Mouse (Mus musculus) Patski (cell line): Measurements from ENCODE around the gene Gnl1. TPM values are rescaled to one million over a fixed set of nuclear protein-coding genes. Genes with fewer than 3 reads are reported as not detected.
A peak's percentile ranks its signal among the peaks of the same experiment; 100 is the strongest.
"Not testable (repeated sequence)": the region's sequence is repeated elsewhere in the genome, so short reads cannot be mapped to it uniquely, and the experiment has no call there.

ENCODE experiments used
- ATAC-seq: fragments of 100-300 bp; one replicate; pipeline ENCODE4 v1.8.0; 2021
- CTCF ChIA-PET: fragments of 350-600 bp; sonication (Branson Sonifier 250); formaldehyde crosslinking; loops from one replicate; lab custom pipeline; 2022; ENCODE audit warnings: inconsistent platforms; lab: Charles Lee
- POLR2A ChIA-PET: fragments of 350-600 bp; sonication (Branson Sonifier 250); formaldehyde crosslinking; loops from one replicate; lab custom pipeline; 2022; ENCODE audit warnings: antibody characterized with exemption, inconsistent platforms; lab: Charles Lee
- DNase-seq: peaks from one replicate; pipeline ENCODE4 v3.0.0-alpha.2; 2011; ENCODE audit warnings: low read depth, low spot score
- H3K27me3 ChIP-seq: fragments of 371-371 bp; one replicate; pipeline ENCODE4 v1.5.1; 2021
- CTCF ChIP-seq: fragments of 100-300 bp; IDR thresholded peaks from one replicate; pipeline ENCODE4 v1.5.1; 2021
- in situ Hi-C: fragments of 300-500 bp; cut with MboI; formaldehyde crosslinking; loops from 3 replicates; pipeline ENCODE4 v1.11.1; 2018; ENCODE audit warnings: low pct_unique_long_range_greater_than_20kb, mixed read lengths
- polyA plus RNA-seq: library from polyadenylated mRNA; unstranded; gene quantifications from one replicate; pipeline ENCODE4 v1.2.3, GENCODE M21; 2021

Gene Gnl1
- 74.4 TPM for polyA plus RNA-seq

DNA sequence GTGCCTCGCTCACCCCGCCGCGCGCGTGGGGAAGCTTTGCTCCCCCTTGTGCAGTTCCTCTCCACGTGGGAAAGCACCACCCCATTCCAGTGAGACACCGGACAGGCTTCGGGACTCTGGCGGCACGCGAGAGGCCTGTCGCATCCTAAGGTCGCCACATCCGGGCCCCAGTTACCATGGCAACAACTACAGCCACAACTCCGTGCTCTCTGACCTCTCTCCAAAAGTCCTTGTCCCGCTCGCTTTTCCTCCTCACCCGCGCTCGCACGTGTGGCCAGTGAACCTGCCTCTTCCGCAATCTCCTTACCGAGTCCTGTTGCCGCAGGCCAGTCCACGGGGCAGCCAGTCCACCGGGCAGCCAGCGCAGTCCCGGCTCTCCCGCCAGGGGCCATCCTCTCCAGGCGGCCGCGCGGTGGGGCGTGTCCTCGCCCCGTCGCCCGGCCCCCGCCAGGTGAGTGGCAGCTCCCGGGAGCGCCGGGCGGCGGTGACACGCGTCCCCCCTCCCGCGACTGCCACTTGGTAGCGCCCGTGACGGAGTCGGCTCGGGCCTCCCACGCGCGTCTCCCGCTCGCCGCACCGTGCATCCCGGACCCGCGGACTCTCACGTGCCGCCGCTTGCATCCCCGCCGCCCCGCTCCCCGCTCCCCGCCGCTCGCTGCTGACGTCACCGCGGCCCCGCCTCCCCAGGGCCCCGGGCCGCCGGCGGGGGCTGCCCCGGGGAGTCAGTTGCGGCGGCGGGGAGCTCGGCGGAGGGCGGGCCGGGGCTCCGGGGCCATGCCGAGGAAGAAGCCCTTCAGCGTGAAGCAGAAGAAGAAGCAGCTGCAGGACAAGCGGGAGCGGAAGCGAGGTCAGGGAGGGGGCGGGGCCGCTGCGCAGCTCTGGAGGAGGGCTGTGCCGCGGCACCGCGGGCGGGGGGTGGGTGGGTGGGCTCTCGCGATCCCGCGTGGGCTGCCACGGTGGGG, at the start of gene Gnl1, which contains the start of gene Prr3:
Gene Gnl1, plus strand, starts transcription at position 451 of the 962 bp plus-strand sequence.
Gene Prr3, minus strand, starts transcription at position 836 of the 962 bp plus-strand sequence.
- ChIA-PET POLR2A (interaction anchor here (0.6 to 1.4 kb wide), 5 partner anchors 12 to 17 kb away, joined by 3 to 6 read pairs (median 4); no protein-coding TSS in a partner anchor), CTCF (interaction anchor here (1.3 to 6.8 kb wide), 2 partner anchors 14 to 81 kb away, joined by 3 to 62 read pairs; no protein-coding TSS in a partner anchor)
- H3K27me3 ChIP-seq = no peaks in the 10 kb centered on the region
- peak; percentile 82 for DNase-seq
- in situ Hi-C loops = no loop called here
- TF ChIP-seq CTCF = no peak
- ATAC-seq = peak; percentile 82

DNA sequence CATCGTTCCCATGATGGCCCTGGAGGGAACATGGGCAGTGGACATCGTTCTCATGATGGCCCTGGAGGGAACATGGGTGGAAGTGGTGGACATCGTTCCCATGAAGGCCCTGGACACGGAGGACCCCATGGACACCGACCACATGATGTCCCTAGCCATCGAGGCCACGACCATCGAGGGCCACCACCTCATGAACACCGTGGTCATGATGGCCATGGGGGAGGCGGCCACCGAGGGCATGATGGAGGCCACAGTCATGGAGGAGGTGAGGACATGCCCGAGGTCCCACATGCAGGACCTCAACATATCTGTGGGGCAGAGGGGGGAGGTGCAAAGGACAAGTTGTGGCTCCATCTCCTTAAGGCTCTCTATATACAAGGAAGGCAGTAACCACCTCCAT, 49.0 kb upstream of the Gnl1 start:
- H3K27me3 ChIP-seq = no peaks in the 10 kb centered on the region
- ChIA-PET CTCF (no interaction called here), POLR2A (no interaction called here)
- no peak for ATAC-seq
- in situ Hi-C loops = loop anchor here (10.0 kb wide), 2 partner anchors 184 to 254 kb away; no protein-coding TSS in a partner anchor
- no peak for TF ChIP-seq CTCF
- DNase-seq = no peak

GRCm38 (mm10) chr17:35932608-35933007, 47.0 kb upstream of the Gnl1 start:
- ATAC-seq (no peak), DNase-seq (no peak)
- TF ChIP-seq CTCF = no peak
- ChIA-PET POLR2A (no interaction called here), CTCF (interaction anchor here (1.4 kb wide), 1 partner anchor 61 kb away, joined by 3 read pairs; no protein-coding TSS in a partner anchor)
- H3K27me3 ChIP-seq = no peaks in the 10 kb centered on the region
- in situ Hi-C loops = loop anchor here (10.0 kb wide), 2 partner anchors 182 to 252 kb away; no protein-coding TSS in a partner anchor

DNA sequence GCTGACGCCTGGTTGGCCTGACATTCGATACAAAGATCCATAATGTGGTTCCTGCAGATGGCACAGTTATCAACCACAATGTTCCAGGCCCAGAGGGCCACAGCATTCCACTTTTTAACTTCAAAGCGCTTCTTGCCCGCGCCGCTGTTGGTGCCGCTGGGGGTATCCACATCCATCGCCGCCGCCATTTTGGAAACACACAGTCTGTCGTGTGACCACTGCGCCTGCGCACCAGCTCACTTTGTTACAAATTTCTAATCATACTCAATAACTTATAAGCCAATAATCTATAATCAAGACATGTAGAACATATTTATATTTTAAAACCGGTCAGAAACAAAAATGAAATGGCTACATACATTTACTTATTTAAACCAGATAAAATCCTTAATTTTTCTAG, 43.9 kb upstream of the Gnl1 start:
- in situ Hi-C loops = loop anchor here (5.0 to 10.0 kb wide), 3 partner anchors 57 to 249 kb away; no protein-coding TSS in a partner anchor
- not testable (repeated sequence) for ATAC-seq

DNA sequence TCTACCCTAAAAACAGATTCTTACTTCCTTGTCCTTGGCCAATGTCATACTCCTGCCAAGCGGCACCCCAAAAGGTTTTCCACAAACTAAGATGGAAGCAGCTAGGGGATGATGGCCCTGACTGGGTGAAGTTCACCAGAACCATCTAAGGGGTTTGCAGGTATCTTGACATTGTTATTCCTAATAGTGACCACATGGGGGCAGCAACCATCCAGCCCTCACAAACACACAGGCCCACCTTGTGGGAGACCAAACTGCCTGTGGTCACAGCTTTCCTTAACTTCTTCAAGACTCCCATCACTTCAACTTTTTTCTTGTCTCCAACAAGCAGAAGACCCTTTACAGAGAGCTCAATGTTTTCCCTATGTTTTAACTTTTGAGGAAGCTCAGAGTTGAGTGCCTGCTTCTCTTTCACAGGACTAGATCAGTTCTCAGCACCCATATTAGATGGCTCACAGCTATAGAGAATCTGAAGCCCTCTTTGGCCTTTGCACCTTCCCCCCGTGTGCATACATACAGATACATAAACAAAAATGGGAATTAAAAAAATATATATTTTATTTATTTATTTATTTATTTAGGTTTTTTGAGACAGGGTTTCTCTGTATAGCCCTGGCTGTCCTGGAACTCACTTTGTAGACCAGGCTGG, 41.8 kb upstream of the Gnl1 start:
- ChIA-PET CTCF (interaction anchor here (0.6 to 4.6 kb wide), 17 partner anchors 9 to 126 kb away, joined by 3 to 74 read pairs (median 4); partner anchors contain the start of gene Abcf1), POLR2A (interaction anchor here (1.0 kb wide), 1 partner anchor 18 kb away, joined by 5 read pairs; no protein-coding TSS in a partner anchor)
- peak; percentile 35 for ATAC-seq
- DNase-seq = peak; percentile 28
- TF ChIP-seq CTCF = peak; percentile 87
- H3K27me3 ChIP-seq = no peaks in the 10 kb centered on the region
- in situ Hi-C loops = loop anchor here (5.0 to 10.0 kb wide), 3 partner anchors 54 to 247 kb away; no protein-coding TSS in a partner anchor

More for the DNA sequence above, 43.9 kb upstream of the Gnl1 start:
- H3K27me3 ChIP-seq, DNase-seq, POLR2A ChIA-PET: not testable (repeated sequence)
- CTCF ChIA-PET = interaction anchor here (4.6 kb wide), 1 partner anchor 57 kb away, joined by 74 read pairs; no protein-coding TSS in a partner anchor

DNA sequence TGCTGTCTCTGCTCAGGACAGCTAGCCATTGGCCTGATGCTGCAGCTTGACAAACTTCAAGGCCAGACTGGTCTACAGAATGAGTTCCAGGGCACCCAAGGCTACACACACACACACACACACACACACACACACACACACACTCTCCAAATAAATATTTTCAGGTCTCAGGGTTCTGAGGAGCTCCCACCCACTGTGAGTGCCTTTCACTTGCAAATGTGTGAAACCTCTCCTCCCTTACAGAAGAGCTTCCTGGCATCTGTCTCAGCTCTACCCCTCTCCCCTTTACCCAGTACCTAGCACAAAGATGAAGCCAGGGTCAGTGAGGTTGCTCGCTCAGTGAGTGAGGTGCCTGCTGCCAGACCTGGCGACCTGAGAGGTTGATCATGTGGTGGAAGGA, 40.5 kb upstream of the Gnl1 start:
- POLR2A ChIA-PET = no interaction called here
- no peak for DNase-seq
- CTCF ChIA-PET = interaction anchor here (1.2 to 4.6 kb wide), 4 partner anchors 12 to 54 kb away, joined by 4 to 74 read pairs (median 6); partner anchors contain the start of gene Abcf1
- no peak for TF ChIP-seq CTCF
- H3K27me3 ChIP-seq = no peaks in the 10 kb centered on the region
- in situ Hi-C loops = loop anchor here (5.0 to 10.0 kb wide), 3 partner anchors 53 to 246 kb away; no protein-coding TSS in a partner anchor
- ATAC-seq = no peak

- CTCF ChIA-PET = no interaction called here
- DNase-seq (no peak), ATAC-seq (no peak)
- no peaks in the 10 kb centered on the region for H3K27me3 ChIP-seq
- TF ChIP-seq CTCF = no peak
- in situ Hi-C loops = loop anchor here (5.0 to 10.0 kb wide), 3 partner anchors 52 to 245 kb away; no protein-coding TSS in a partner anchor
- POLR2A ChIA-PET = no interaction called here
Observed at GRCm38 (mm10) chr17:35939941-35940340, 39.7 kb upstream of the Gnl1 start.

GRCm38 (mm10) chr17:35950946-35951345, 28.7 kb upstream of the Gnl1 start:
- ATAC-seq, POLR2A ChIA-PET, DNase-seq, in situ Hi-C loops, CTCF ChIA-PET, H3K27me3 ChIP-seq: not testable (repeated sequence)

DNA sequence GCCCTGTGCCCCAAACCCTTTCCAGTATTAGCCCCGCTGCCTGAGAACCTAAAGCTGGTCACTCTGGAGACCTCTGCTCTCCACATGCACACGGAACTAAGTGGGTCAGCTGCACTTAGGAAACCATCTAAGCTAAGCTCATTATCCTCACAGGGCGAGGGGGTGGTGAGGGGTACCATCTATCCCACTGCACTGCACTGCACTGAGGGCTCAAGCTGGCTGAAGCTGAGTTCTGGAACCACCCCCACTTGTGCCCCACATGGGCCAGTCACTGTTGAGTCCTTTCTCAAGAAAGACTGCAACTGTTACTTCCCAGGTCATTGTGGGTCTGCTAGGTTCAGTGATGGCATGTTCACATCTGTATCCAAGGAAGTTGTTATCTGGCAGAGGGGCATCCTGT, 27.1 kb upstream of the Gnl1 start:
- CTCF ChIA-PET, in situ Hi-C loops, H3K27me3 ChIP-seq, POLR2A ChIA-PET, DNase-seq: not testable (repeated sequence)
- peak; percentile 35 for ATAC-seq

DNA sequence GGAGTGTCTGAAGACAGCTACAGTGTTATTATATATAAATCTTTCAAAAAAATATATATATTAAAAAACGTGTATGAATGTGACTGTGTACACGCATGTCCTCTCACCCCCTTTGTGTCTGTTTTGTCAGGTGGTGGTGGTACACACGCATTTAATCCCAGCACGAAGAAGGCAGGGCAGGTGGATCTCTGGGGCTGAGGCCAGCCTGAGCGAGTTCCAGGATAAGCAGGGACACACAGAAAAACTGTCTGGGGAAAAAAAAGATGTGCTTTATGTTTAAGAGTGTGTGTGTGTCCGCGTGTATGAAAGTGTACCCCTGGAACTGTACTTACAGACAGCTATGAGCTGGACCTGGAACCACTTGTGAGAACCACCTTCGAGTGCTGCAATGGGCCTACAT, 25.0 kb upstream of the Gnl1 start:
- no peaks in the 10 kb centered on the region for H3K27me3 ChIP-seq
- no peak for TF ChIP-seq CTCF
- in situ Hi-C loops = no loop called here
- POLR2A ChIA-PET = no interaction called here
- no peak for DNase-seq
- CTCF ChIA-PET = interaction anchor here (1.7 to 2.5 kb wide), 3 partner anchors 9 to 39 kb away, joined by 6 to 10 read pairs (median 7); no protein-coding TSS in a partner anchor
- ATAC-seq = no peak
